Mouse (Mus musculus) kidney, postnatal 10 days (tissue): ENCODE measurements at regions not wholly inside any gene's neighbourhood (a gene's known extent, or its start where the extent isn't known, plus 50 kb on each side); places are given as distances from the start of the nearest gene placed in this dataset.
A peak's percentile ranks its signal among the peaks of the same experiment; 100 is the strongest.

ENCODE experiments used
- DNase-seq: peaks from one replicate; pipeline ENCODE4 v3.0.0; 2021; ENCODE audit warnings: mixed read lengths

- DNase-seq: no peak
These were observed 56.2 kb upstream of the Kitl start for GRCm38 (mm10) chr10:99959279-99959678.

DNA sequence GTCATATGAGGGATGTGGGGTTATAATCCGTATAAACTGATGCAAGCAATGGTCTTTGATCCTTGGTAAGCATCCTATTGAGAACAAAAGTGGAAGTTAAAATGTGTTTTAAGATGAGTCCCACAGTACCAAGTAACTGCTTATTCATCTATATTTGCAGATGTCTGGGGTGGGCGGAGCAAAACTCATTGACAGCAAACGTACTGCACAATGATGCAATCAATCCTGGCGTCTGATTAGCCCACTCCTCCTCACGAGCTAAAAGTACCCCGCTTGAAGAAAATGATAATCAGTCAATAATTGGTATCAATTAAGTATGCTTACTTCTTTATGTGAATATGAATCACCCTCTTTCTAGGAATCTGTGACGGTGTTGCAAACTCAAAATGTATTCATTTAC, 62.9 kb upstream of the Kitl start:
- DNase-seq: no peak

- no peak for DNase-seq
These were observed 63.7 kb upstream of the Kitl start for GRCm38 (mm10) chr10:99951718-99952117.

- no peak for DNase-seq
These were observed 64.1 kb upstream of the Kitl start for GRCm38 (mm10) chr10:99951316-99951715.

DNA sequence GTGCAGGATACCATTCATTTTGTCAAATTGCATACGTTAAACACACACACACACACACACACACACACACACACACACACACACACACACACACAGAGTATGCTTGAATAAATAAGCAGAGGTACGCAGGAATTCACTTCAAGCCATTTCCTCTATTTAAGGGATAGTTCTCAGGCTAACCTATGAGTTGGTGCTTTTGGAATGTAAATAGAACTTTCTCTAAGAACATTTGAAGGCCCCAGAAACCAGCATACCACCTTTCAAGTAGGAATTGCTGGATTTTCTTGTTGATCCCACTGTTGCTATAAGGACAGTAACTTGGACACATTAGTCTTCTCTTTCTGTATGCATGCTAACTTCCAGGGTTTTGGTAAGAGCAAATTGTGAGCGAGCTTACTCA, 66.7 kb upstream of the Kitl start:
- DNase-seq: no peak

DNA sequence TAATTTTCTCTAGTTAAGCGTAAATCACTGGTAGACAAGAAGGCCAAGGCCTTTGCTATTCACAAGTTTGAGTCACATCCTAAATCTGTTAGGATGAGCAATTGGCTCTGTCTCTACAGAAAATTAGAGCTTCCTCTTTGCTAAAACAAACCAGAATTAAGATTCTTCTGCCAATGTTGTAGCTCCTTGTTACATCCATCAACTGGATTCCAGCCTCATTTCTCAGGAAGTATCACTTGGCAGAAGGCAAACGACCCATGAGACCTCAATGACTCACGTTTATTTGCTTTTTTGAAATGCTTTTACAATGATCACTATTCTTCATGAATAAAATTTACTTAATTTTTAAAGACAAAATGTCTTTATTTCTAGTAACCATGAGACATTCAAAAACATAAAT, 70.0 kb upstream of the Kitl start:
- DNase-seq: no peak

DNA sequence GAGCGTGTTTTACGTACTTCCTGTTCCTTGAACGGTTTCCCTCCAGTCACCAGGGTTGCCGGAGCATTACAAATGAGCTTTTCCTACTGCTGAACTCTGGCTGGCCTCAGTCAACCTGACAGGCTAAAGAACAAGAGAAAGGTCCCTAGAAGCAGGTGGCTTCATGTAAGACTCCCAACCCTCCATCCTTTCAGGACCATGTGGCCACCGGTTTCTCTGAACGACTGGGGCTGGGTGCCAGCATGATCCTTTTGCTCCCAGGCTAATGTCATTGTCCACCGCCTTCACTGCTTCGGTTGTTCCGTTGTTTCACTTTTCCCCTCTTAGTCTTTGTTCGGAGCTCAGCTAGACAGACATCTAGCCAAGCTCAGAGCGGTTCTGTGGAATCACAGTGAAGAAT, 73.8 kb upstream of the Kitl start:
- DNase-seq: peak; percentile 70

DNA sequence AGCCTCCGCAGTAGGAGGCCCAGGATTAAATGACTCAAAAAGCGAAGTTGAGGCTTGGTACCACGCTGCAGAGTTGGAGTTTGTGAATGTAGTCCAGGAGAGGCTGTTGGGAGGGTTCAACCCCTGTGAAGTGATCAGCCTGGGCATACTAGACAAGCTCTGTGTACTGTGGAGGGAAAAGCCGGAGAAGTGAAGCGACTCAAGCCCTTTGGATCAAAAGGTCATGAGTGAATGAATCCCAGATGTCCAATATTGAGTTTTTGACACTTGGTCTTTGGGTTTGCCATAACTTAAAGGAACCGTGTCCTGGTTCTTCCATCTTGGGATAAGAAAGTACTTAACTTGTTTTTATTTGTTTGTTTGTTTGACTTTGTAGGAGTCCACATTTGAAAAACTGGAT, 76.5 kb upstream of the Kitl start:
- no peak for DNase-seq

DNA sequence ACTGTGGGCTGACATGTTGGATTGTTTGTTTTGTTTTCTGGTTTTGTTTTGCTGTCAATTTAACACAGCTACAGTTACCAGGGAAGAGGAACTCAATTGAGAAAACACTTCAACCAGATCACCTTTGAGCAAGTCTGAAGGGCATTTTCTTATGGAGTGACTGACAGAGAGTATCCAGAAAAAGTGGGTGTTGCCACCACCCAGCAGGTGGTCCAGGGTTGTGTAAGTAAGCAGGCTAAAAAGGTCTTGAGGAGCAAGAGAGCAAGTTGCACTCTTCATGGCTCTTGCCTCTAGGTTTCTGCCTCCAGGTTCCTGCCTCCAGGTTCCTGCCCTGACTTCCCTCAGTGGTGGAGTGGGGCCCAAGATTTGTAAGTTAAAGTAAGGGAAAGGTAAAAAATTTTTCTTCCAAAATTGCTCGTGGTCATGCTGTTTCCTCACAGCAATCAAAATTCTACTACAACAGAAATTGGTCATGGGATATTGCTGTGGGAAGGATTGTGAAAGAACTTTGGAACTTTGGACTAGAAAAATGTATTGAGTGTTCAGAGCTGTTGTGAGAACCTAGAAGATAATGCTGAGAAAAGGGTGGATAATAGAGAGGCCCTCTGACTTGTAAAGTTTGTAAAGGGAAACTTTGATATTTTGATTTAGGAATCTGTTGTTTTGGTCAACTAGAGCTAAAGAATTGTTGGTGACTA, 77.4 kb upstream of the Kitl start:
- no peak for DNase-seq

GRCm38 (mm10) chr10:99929191-99929590, 86.2 kb upstream of the Kitl start:
- DNase-seq: no peak

GRCm38 (mm10) chr10:99927913-99928312, 87.5 kb upstream of the Kitl start:
- no peak for DNase-seq

- DNase-seq: no peak
These were observed 89.0 kb upstream of the Kitl start for GRCm38 (mm10) chr10:99926327-99926954.

DNA sequence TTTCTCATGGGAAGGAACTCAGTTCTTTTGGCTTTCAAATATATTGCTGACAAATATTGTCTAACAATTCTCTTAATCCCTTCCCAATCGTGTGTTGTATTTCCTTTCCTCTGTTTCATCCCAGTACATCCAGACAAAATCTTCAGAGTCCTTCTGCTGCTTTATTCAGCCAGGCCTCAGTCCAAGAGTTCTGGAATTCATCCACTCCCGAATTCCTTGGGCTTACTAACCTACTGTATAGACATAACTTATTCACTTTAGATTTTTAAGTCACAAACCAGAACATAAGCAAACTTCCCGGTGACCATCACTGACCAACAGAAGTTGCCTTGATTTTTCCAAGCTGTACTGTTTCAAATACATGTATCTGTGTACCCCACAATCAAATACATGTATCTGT, 90.9 kb upstream of the Kitl start:
- no peak for DNase-seq

GRCm38 (mm10) chr10:99919925-99920324, 95.5 kb upstream of the Kitl start:
- no peak for DNase-seq

DNA sequence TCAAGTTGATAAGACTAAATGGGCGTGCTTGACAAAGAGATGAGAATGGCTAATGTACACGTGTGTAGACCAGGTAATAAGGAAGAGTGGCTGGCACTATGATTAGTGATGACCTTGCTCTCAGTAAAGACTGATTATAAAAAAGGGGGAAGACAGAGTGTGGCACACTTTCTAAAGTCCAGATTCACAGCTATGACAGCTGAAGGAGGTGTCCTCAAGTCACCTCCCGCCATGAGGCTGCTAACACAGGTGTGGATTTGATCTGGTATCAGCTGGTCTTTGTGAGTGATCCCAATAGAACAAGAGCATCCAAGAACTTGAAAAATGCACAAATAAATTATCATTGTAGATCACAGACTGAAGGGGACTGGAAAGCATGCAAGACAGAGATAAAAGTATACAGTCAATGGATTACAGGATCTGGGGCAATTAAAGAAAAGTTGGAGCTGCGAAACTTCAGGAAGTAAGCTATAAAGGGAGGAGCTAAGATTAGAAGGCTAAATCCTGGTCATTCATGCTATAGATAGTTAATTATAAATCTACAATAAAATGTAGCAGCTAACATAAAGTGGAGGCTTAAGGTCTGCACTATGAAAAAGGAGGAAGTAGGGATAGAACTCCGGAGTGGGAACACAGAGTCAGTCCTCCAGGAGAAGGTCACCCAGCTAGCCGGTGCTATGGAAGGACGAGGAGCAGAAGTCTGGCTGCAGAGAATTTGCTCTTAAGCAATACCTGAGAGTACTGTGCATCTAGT, 96.7 kb upstream of the Kitl start:
- DNase-seq: no peak

- no peak for DNase-seq
These were observed 101.6 kb upstream of the Kitl start for GRCm38 (mm10) chr10:99913846-99914187.

DNA sequence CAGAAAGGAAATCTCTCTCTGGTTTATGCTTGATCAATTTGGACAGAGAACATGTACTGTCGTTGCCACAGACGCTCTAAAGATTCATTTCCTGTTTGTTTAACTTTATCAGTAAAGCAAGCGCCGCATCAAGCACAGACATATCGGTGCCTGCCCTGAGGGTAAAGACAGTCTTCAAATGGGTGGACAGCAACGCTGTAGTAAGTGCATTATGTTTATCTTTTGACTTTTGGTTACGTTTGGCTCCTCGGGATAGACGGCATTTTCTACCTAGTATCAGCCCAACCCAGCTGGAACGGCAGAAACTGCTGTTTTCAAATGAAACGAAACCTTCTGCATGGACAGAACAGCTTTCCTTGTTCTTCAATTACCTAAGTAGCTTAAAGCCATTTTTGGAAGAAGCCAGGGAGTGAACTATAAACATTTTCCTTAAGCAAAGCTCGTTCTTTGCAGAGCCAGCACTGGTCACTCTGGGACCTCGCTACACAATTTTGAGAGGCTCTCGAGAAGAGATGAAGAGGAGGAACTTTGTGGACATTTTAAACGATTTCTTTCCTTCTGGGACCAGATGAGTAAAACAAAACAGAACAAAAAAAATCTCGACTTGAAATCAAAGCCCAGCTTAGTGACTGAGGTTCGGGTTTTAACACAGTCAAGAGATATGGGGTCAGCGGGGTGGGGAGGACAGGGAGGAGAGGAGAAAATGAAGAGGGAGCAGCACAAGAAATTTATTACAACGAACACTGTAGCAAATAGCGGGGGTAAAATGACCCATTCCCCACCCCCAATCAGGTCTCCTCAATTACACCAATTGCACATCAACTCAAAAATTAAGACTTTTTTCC, 102.2 kb upstream of the Kitl start:
- peak; percentile 16 for DNase-seq

GRCm38 (mm10) chr10:99910011-99910723, 105.3 kb upstream of the Kitl start:
- DNase-seq: no peak

DNA sequence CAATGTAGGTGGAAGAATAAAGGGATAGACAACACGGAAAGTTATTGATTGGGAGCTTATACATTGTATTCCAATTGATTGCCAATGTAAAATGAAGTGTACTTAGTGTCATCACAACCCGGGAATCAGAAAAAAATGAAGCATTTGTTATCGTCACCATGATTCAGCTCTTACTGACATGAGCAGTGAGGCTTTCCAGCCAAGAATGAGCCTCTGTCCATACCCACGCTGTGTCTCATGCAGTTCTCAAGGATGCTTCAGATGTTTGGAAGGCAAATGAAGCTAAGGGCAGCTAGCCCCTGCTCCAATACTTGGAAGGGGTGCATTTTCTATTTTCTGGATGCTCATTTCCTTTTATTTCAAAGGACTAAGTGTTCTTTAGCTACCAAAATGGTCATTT, 107.4 kb upstream of the Kitl start:
- DNase-seq: no peak

DNA sequence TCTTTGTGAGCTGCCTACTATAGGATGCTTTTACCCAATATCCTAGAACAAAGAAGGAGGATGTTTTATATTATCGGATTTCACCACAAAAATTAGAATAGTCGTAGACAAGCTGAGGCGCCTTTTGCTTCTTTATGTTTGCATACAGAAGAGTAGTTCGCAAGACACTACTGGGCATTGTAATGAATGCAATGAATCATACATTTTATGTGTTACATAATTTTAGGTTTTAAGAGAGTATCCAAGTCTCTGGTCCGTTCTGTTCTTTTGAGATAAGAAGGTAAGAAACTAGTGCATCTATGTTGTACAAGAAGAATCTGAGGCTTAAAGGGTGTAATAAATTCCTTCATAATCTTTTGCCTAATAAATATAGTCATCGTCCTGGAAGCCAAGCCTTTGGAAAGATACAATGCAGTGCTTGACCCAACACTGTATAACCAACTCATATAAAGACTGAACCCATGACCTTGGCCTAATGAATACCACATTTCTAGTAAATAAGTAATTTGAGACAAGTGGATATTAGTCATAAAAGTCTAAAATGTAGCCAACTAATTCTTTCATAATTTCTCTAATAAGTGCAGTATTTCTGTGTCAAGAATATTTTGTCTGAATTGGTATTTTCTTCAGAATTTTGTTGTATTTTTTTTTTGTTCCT, 108.5 kb upstream of the Kitl start:
- DNase-seq: no peak

DNA sequence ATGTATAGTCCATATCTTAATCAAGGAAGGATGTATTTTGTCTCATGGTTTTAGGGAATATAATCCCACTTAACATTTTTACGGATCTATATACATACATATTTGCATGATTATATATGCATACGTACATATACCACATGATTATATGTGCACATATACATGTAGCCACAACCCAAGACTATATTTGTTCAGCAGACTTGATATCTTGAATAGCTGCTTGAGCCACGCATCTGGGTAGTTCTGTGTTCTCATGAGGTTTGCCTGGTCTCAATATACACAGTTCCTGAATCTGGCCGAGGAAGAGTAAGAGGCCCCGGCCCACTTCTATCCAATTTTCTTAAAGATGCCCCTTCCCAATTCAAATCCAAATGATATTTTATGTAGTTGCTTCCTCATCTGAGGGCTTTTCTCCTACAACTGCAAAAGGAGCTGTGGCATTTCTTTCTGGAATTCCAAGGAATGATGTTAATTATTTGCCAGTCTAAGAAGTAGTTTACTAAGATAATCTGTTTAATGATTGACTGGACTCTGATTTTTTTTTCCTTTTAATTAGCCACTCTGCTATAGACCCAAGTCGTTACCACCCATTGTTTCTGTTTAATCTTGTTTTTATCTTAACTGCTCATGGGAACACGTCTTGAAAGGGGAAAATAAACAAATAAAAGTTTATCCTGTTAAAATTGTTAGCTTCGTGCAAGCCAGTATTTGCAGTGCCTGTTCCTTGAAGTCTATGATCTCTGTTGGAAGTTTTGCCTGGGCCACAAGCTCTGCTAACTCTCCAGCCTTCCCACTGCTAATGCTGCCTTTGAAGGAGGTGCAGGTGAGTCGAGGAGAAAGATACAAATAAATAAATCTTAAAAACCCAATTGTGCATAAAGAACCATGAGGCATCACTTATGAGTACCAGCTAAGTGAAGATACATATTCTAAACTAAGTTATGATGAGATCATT, 112.9 kb upstream of the Kitl start:
- no peak for DNase-seq
